Mouse (Mus musculus) lung, adult 2 months (tissue): ENCODE results near the gene Ntm.

Experiments
- CTCF ChIP-seq: fragments of 200-500 bp; IDR thresholded peaks from 2 replicates; pipeline ENCODE4 v1.5.1; 2011; ENCODE audit warnings: mild to moderate bottlenecking, low read length, control low read depth; ENCODE audit not compliant: insufficient read depth
- POLR2A ChIP-seq: fragments of 200-500 bp; IDR thresholded peaks from 2 replicates; pipeline ENCODE4 v1.6.1; 2011; ENCODE audit warnings: low read depth, mild to moderate bottlenecking, control low read depth, low read length, borderline replicate concordance; ENCODE audit errors: extremely low read depth

GRCm38 (mm10) chr9:29650266-29650665 is 312.7 kb downstream of the Ntm start:
- TF ChIP-seq CTCF (no peak), POLR2A (no peak)
